Mouse (Mus musculus) stomach, postnatal 0 days (tissue): ENCODE results near the gene Bcar3. TPM values are rescaled to one million over a fixed set of nuclear protein-coding genes. Genes with fewer than 3 reads are reported as not detected.
"Not testable (repeated sequence)": the region's sequence is repeated elsewhere in the genome, so short reads cannot be mapped to it uniquely, and the experiment has no call there.

Source experiments
- ATAC-seq: fragments of 200-750 bp; cut with Nextera tagmentation; 2 replicates; pipeline ENCODE4 v1.8.0; 2017; ENCODE audit not compliant: low FRiP score, low TSS enrichment
- DNase-seq: peaks from one replicate; pipeline ENCODE4 v3.0.0-alpha.2; 2016; ENCODE audit warnings: low spot score
- H3K27ac ChIP-seq: fragments of 300-500 bp; sonication (generic); replicated peaks from 2 replicates; pipeline ENCODE4 v1.5.1; 2014; ENCODE audit warnings: mild to moderate bottlenecking, control low read depth
- H3K27me3 ChIP-seq: fragments of 300-500 bp; sonication (generic); 2 replicates; pipeline ENCODE4 v1.6.1; 2014; ENCODE audit warnings: low read length; ENCODE audit not compliant: control insufficient read depth, insufficient read depth
- H3K36me3 ChIP-seq: fragments of 300-500 bp; sonication (generic); 2 replicates; pipeline ENCODE4 v1.6.1; 2014; ENCODE audit warnings: low read length, mixed read lengths; ENCODE audit not compliant: control insufficient read depth, insufficient read depth
- H3K4me1 ChIP-seq: fragments of 300-500 bp; sonication (generic); replicated peaks from 2 replicates; pipeline ENCODE4 v1.6.1; 2014; ENCODE audit warnings: antibody characterized with exemption; ENCODE audit not compliant: control insufficient read depth, insufficient read depth
- H3K4me2 ChIP-seq: fragments of 300-500 bp; sonication (generic); replicated peaks from 2 replicates; pipeline ENCODE4 v1.6.1; 2014; ENCODE audit warnings: low read depth, mild to moderate bottlenecking, control low read depth, moderate library complexity
- H3K4me3 ChIP-seq: fragments of 300-500 bp; sonication (generic); 2 replicates; pipeline ENCODE4 v1.5.1; 2014; ENCODE audit warnings: low read depth, low read length, control low read depth
- H3K9ac ChIP-seq: fragments of 300-500 bp; sonication (generic); 2 replicates; pipeline ENCODE4 v1.6.1; 2014; ENCODE audit warnings: mild to moderate bottlenecking, low read length, control low read depth, mixed read lengths
- H3K9me3 ChIP-seq: fragments of 300-500 bp; sonication (generic); 2 replicates; pipeline ENCODE4 v1.6.1; 2016; ENCODE audit warnings: low read length; ENCODE audit not compliant: control insufficient read depth
- CTCF ChIP-seq: IDR thresholded peaks from 2 replicates; pipeline ENCODE4 v1.5.1; 2016; ENCODE audit warnings: antibody characterized with exemption, low read depth, mild to moderate bottlenecking, moderate library complexity
- EP300 ChIP-seq: optimal IDR thresholded peaks from 2 replicates; pipeline ENCODE3; 2016; ENCODE audit warnings: antibody characterized with exemption
- WGBS: fragments of 180-500 bp; shearing (Covaris S2); extraction: QIAGEN DNeasy Blood & Tissue Kit; methylation state at CpG from one replicate; pipeline ENCODE4 v1.1.7; 2014; 5-methylcytosine and 5-hydroxymethylcytosine counted together
- polyA plus RNA-seq: library from polyadenylated mRNA; unstranded; fragments of >200 nt; fragmentation: Nextera tagmentation; extraction: Ambion mirVana; gene quantifications from 2 replicates; pipeline ENCODE4 v1.2.1, GENCODE M21; 2015

Bcar3 gene
- polyA plus RNA-seq, 1 experiment from 2014 or later = 12.6 TPM

DNA sequence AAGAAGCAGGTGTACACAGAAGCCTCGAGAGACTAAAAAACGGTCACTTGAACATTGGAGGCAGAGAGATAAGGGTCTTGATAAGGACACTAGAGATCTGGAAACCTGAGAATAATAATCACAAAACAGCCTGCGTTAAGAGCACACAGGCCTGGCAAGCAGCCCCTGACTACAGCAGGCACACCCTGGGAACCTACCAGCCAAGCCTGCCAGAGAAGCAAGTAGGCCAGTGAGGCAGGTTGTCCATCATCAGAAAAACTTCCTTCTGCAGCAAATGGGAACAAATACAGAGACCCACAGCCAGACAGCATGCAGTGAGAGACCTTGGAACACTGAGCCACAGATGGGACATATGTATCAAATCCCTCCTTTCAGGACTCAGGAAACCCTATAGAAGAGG, 93.8 kb downstream of the Bcar3 start:
- ATAC-seq (no peak), DNase-seq (no peak)
- WGBS = 51% methylated on average over 3 of the region's 3 CpGs
- Histone ChIP-seq H3K36me3 (no peaks in the 10 kb centered on the region), H3K27ac (no peak overlapping the region), H3K9ac (no peak overlapping the region), H3K4me3 (no peak overlapping the region), H3K9me3 (no peaks in the 10 kb centered on the region), H3K4me2 (no peak overlapping the region), H3K4me1 (no peaks in the 10 kb centered on the region), H3K27me3 (no peaks in the 10 kb centered on the region)
- TF ChIP-seq EP300 (no peak), CTCF (no peak)

- 88% methylated on average over 5 of the region's 5 CpGs for WGBS
- Histone ChIP-seq H3K27me3 (no peaks in the 10 kb centered on the region), H3K4me2 (no peak overlapping the region), H3K9me3 (no peaks in the 10 kb centered on the region), H3K36me3 (no peaks in the 10 kb centered on the region), H3K4me1 (no peaks in the 10 kb centered on the region), H3K4me3 (no peak overlapping the region), H3K9ac (no peak overlapping the region), H3K27ac (no peak overlapping the region)
- TF ChIP-seq EP300 = no peak
- no peak for TF ChIP-seq CTCF
- DNase-seq (no peak), ATAC-seq (no peak)
Measured at GRCm38 (mm10) chr3:122389972-122390371, 96.0 kb downstream of the Bcar3 start.

DNA sequence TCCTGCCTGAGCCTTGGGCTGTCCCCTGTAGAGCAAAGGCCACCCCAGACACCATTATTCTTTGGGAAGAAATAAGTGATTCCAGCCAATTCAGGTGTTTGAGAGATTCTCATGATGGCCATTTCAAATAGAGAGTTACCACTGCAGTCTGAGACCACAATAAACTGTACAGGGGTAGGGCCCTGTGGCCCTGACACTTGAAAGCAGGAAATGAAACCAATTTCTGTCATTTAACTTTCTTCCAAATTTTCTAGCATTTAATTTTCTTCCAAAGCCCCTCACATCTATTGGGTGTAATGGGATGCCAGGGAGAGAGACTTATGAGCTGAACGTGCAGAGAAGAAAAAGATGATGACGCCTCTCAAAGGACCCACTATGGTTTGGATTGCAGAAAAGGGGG, 97.2 kb downstream of the Bcar3 start:
- 88% methylated on average over 2 of the region's 2 CpGs for WGBS
- H3K36me3 ChIP-seq = no peaks in the 10 kb centered on the region
- TF ChIP-seq EP300 (no peak), CTCF (no peak)

GRCm38 (mm10) chr3:122391816-122392215, 97.9 kb downstream of the Bcar3 start:
- ATAC-seq (peak; percentile 34; the same call in 1 of the 2 replicates), DNase-seq (no peak)
- H3K4me1 ChIP-seq = no peaks in the 10 kb centered on the region

More for the DNA sequence above, 97.2 kb downstream of the Bcar3 start:
- no peak overlapping the region for H3K4me2 ChIP-seq
- no peak overlapping the region for H3K4me3 ChIP-seq
- DNase-seq (no peak), ATAC-seq (no peak)
- no peak overlapping the region for H3K27ac ChIP-seq
- H3K27me3 ChIP-seq = no peaks in the 10 kb centered on the region
- H3K4me1 ChIP-seq = no peaks in the 10 kb centered on the region
- no peak overlapping the region for H3K9ac ChIP-seq
- no peaks in the 10 kb centered on the region for H3K9me3 ChIP-seq

GRCm38 (mm10) chr3:122393411-122393810, 99.5 kb downstream of the Bcar3 start:
- not testable (repeated sequence) for ATAC-seq, H3K27ac ChIP-seq, H3K27me3 ChIP-seq, H3K4me1 ChIP-seq, H3K4me3 ChIP-seq, H3K4me2 ChIP-seq, H3K36me3 ChIP-seq, H3K9me3 ChIP-seq, H3K9ac ChIP-seq
- 34% methylated on average over 4 of the region's 4 CpGs for WGBS
- peak; percentile 41 for DNase-seq

More at GRCm38 (mm10) chr3:122391816-122392215, 97.9 kb downstream of the Bcar3 start:
- Histone ChIP-seq H3K27ac (no peak overlapping the region), H3K4me2 (no peak overlapping the region), H3K9ac (no peak overlapping the region), H3K27me3 (no peaks in the 10 kb centered on the region), H3K4me3 (no peak overlapping the region), H3K36me3 (no peaks in the 10 kb centered on the region), H3K9me3 (no peaks in the 10 kb centered on the region)
- 45% methylated on average over 12 of the region's 12 CpGs for WGBS
- TF ChIP-seq CTCF = no peak
- TF ChIP-seq EP300 = no peak

- H3K4me2 ChIP-seq = no peak overlapping the region
- H3K4me3 ChIP-seq = no peak overlapping the region
- H3K9me3 ChIP-seq = no peaks in the 10 kb centered on the region
- DNase-seq = no peak
- ATAC-seq = no peak
- no peak overlapping the region for H3K27ac ChIP-seq
- WGBS = 59% methylated on average over 12 of the region's 12 CpGs
- TF ChIP-seq EP300 = no peak
- TF ChIP-seq CTCF = no peak
- no peaks in the 10 kb centered on the region for H3K27me3 ChIP-seq
- H3K9ac ChIP-seq = no peak overlapping the region
- H3K36me3 ChIP-seq = no peaks in the 10 kb centered on the region
- H3K4me1 ChIP-seq = no peaks in the 10 kb centered on the region
Measured at GRCm38 (mm10) chr3:122393836-122394374, 100.0 kb downstream of the Bcar3 start.
